Mouse (Mus musculus) liver, embryonic 11.5 days (tissue): ENCODE results near the gene Olfr652. TPM values are rescaled to one million over a fixed set of nuclear protein-coding genes. Genes with fewer than 3 reads are reported as not detected.
A peak's percentile ranks its signal among the peaks of the same experiment; 100 is the strongest.

Experiments
- ATAC-seq: fragments of 200-750 bp; cut with Nextera tagmentation; replicated peaks from 2 replicates; pipeline ENCODE4 v1.8.0; 2017; ENCODE audit warnings: moderate number of reproducible peaks, mild to moderate bottlenecking, moderate TSS enrichment, moderate library complexity; ENCODE audit not compliant: low FRiP score
- DNase-seq: peaks from one replicate; pipeline ENCODE4 v3.0.0-alpha.2; 2017; ENCODE audit warnings: low spot score
- H3K27ac ChIP-seq: fragments of 300-500 bp; sonication (generic); 2 replicates; pipeline ENCODE4 v1.5.1; 2014; ENCODE audit warnings: mild to moderate bottlenecking, low read depth, low read length, control low read depth
- H3K27me3 ChIP-seq: fragments of 300-500 bp; sonication (generic); replicated peaks from 2 replicates; pipeline ENCODE4 v1.6.1; 2014; ENCODE audit warnings: low read length, mixed read lengths; ENCODE audit not compliant: control insufficient read depth, insufficient read depth
- H3K36me3 ChIP-seq: fragments of 300-500 bp; sonication (generic); 2 replicates; pipeline ENCODE4 v1.6.1; 2014; ENCODE audit warnings: mild to moderate bottlenecking, low read length, moderate library complexity, mixed read lengths; ENCODE audit not compliant: control insufficient read depth, insufficient read depth
- H3K4me1 ChIP-seq: fragments of 300-500 bp; sonication (generic); replicated peaks from 2 replicates; pipeline ENCODE4 v1.6.1; 2014; ENCODE audit warnings: low read length, mixed read lengths; ENCODE audit not compliant: control insufficient read depth, insufficient read depth
- H3K4me2 ChIP-seq: fragments of 300-500 bp; sonication (generic); 2 replicates; pipeline ENCODE4 v1.6.1; 2014; ENCODE audit warnings: mild to moderate bottlenecking, control low read depth, moderate library complexity
- H3K4me3 ChIP-seq: fragments of 300-500 bp; sonication (generic); 2 replicates; pipeline ENCODE4 v1.5.1; 2014; ENCODE audit warnings: low read depth, low read length, control low read depth
- H3K9ac ChIP-seq: fragments of 300-500 bp; sonication (generic); 2 replicates; pipeline ENCODE4 v1.6.1; 2014; ENCODE audit warnings: low read depth, low read length, control low read depth
- H3K9me3 ChIP-seq: fragments of 300-500 bp; sonication (generic); 2 replicates; pipeline ENCODE4 v1.6.1; 2016; ENCODE audit warnings: low read length, inconsistent platforms, mixed read lengths; ENCODE audit not compliant: control insufficient read depth
- WGBS: fragments of 180-500 bp; shearing (Covaris S2); extraction: QIAGEN DNeasy Blood & Tissue Kit; methylation state at CpG from one replicate; pipeline ENCODE4 v1.1.7; 2014; 5-methylcytosine and 5-hydroxymethylcytosine counted together
- polyA plus RNA-seq: library from polyadenylated mRNA; unstranded; fragments of >200 nt; fragmentation: Nextera tagmentation; extraction: Ambion mirVana; gene quantifications from 2 replicates; pipeline ENCODE4 v1.2.1, GENCODE M21; 2014

Olfr652 gene
- polyA plus RNA-seq, 1 experiment from 2014 or later: not detected

- Histone ChIP-seq H3K36me3 (no peaks in the 10 kb centered on the region), H3K9me3 (no peaks in the 10 kb centered on the region), H3K4me1 (no peaks in the 10 kb centered on the region), H3K4me3 (no peak overlapping the region), H3K9ac (no peak overlapping the region), H3K4me2 (no peak overlapping the region), H3K27me3 (no peaks in the 10 kb centered on the region), H3K27ac (no peak overlapping the region)
- DNase-seq (no peak), ATAC-seq (peak; percentile 56)
- WGBS: 3% methylated on average over 3 of the region's 3 CpGs
These were observed 42.5 kb downstream of the Olfr652 start for GRCm38 (mm10) chr7:104603173-104603572.

GRCm38 (mm10) chr7:104604727-104605126, 44.0 kb downstream of the Olfr652 start:
- Histone ChIP-seq H3K36me3 (no peaks in the 10 kb centered on the region), H3K9me3 (no peaks in the 10 kb centered on the region), H3K27ac (no peak overlapping the region), H3K9ac (no peak overlapping the region), H3K27me3 (no peaks in the 10 kb centered on the region), H3K4me1 (no peaks in the 10 kb centered on the region), H3K4me2 (no peak overlapping the region), H3K4me3 (no peak overlapping the region)
- ATAC-seq (no peak), DNase-seq (no peak)

GRCm38 (mm10) chr7:104613655-104614054, 53.0 kb downstream of the Olfr652 start, which contains the start of gene Olfr656:
Gene Olfr656, plus strand, starts transcription at chr7:104613955.
- 70% methylated on average over 4 of the region's 4 CpGs for WGBS
- Histone ChIP-seq H3K4me1 (no peaks in the 10 kb centered on the region), H3K36me3 (no peaks in the 10 kb centered on the region), H3K9me3 (no peaks in the 10 kb centered on the region), H3K27me3 (no peaks in the 10 kb centered on the region), H3K27ac (no peak within 1 kb of the TSS), H3K4me2 (no peak within 1 kb of the TSS), H3K4me3 (no peak within 1 kb of the TSS), H3K9ac (no peak within 1 kb of the TSS)
- no peak for DNase-seq
- no peak for ATAC-seq

Other genes with a start within 250 kb of the Olfr652 start
- gene Trim12a, start 245.4 kb upstream of the Olfr652 start, polyA plus RNA-seq: 3.8 and 5.7 TPM in 2 replicates
- gene Trim34b, start 231.4 kb upstream of the Olfr652 start, polyA plus RNA-seq: 0.15 TPM in 1 of 2 replicates, not detected in the other
- gene Trim12c, start 207.5 kb upstream of the Olfr652 start, polyA plus RNA-seq: 1.2 TPM in 2 replicates
- gene Trim30b, start 191.0 kb upstream of the Olfr652 start, polyA plus RNA-seq: 0.06 and 0.08 TPM in 2 replicates
- gene Trim30c, start 160.1 kb upstream of the Olfr652 start, polyA plus RNA-seq: 0.27 and 0.32 TPM in 2 replicates
- gene Trim30a, start 95.7 kb upstream of the Olfr652 start, polyA plus RNA-seq: 1.6 and 2.3 TPM in 2 replicates
- 0.70 TPM in 2 replicates for gene Trim30d, start 53.1 kb upstream of the Olfr652 start, polyA plus RNA-seq
- not detected in 2 replicates for gene Olfr651, start 10.8 kb upstream of the Olfr652 start, polyA plus RNA-seq
- not detected in 2 replicates for gene Olfr653, start 16.4 kb downstream of the Olfr652 start, polyA plus RNA-seq
- gene Olfr654, start 26.1 kb downstream of the Olfr652 start, polyA plus RNA-seq: not detected in 2 replicates
- not detected in 2 replicates for gene Olfr655, start 40.9 kb downstream of the Olfr652 start, polyA plus RNA-seq
- gene Olfr656, start 53.1 kb downstream of the Olfr652 start, polyA plus RNA-seq: not detected in 2 replicates
- not detected in 2 replicates for gene Olfr657, start 63.9 kb downstream of the Olfr652 start, polyA plus RNA-seq
- gene Olfr658, start 86.4 kb downstream of the Olfr652 start, polyA plus RNA-seq: not detected in 2 replicates
- gene Olfr659, start 105.9 kb downstream of the Olfr652 start, polyA plus RNA-seq: not detected in 2 replicates
- gene Olfr661, start 125.6 kb downstream of the Olfr652 start, polyA plus RNA-seq: not detected in 2 replicates
- gene Usp17le, start 216.6 kb downstream of the Olfr652 start, polyA plus RNA-seq: not detected in 2 replicates